Mouse (Mus musculus) kidney, embryonic 15.5 days (tissue): ENCODE measurements around the gene Clptm1. TPM values are rescaled to one million over a fixed set of nuclear protein-coding genes. Genes with fewer than 3 reads are reported as not detected.

ENCODE experiments used
- ATAC-seq: fragments of 200-750 bp; cut with Nextera tagmentation; replicated peaks from 2 replicates; pipeline ENCODE4 v1.8.0; 2017; ENCODE audit warnings: moderate TSS enrichment; ENCODE audit not compliant: low FRiP score
- H3K27ac ChIP-seq: fragments of 300-500 bp; sonication (generic); 2 replicates; pipeline ENCODE4 v1.5.1; 2015; ENCODE audit warnings: mild to moderate bottlenecking, inconsistent platforms
- H3K27me3 ChIP-seq: fragments of 300-500 bp; sonication (generic); 2 replicates; pipeline ENCODE4 v1.6.1; 2015; ENCODE audit warnings: inconsistent platforms
- H3K36me3 ChIP-seq: fragments of 300-500 bp; sonication (generic); 2 replicates; pipeline ENCODE4 v1.6.1; 2015; ENCODE audit warnings: inconsistent platforms
- H3K4me1 ChIP-seq: fragments of 300-500 bp; sonication (generic); 2 replicates; pipeline ENCODE4 v1.6.1; 2015; ENCODE audit warnings: inconsistent platforms
- H3K4me2 ChIP-seq: fragments of 300-500 bp; sonication (generic); 2 replicates; pipeline ENCODE4 v1.6.1; 2015; ENCODE audit warnings: moderate library complexity, mild to moderate bottlenecking, inconsistent platforms
- H3K4me3 ChIP-seq: fragments of 300-500 bp; sonication (generic); replicated peaks from 2 replicates; pipeline ENCODE4 v1.5.1; 2015; ENCODE audit warnings: mild to moderate bottlenecking, inconsistent platforms
- H3K9ac ChIP-seq: fragments of 300-500 bp; sonication (generic); 2 replicates; pipeline ENCODE4 v1.6.1; 2015; ENCODE audit warnings: mild to moderate bottlenecking, inconsistent platforms
- H3K9me3 ChIP-seq: fragments of 300-500 bp; sonication (generic); replicated peaks from 2 replicates; pipeline ENCODE4 v1.6.1; 2016; ENCODE audit warnings: inconsistent platforms
- WGBS: fragments of 180-500 bp; shearing (Covaris S2); methylation state at CpG from one replicate; pipeline ENCODE4 v1.1.7; 2015; ENCODE audit warnings: mixed read lengths; 5-methylcytosine and 5-hydroxymethylcytosine counted together
- polyA plus RNA-seq: library from polyadenylated mRNA; unstranded; fragments of >200 nt; fragmentation: Nextera tagmentation; extraction: Ambion mirVana; gene quantifications from 2 replicates; pipeline ENCODE4 v1.2.1, GENCODE M21; 2015

Gene Clptm1
- polyA plus RNA-seq, 1 experiment from 2014 or later: 91.5 TPM

DNA sequence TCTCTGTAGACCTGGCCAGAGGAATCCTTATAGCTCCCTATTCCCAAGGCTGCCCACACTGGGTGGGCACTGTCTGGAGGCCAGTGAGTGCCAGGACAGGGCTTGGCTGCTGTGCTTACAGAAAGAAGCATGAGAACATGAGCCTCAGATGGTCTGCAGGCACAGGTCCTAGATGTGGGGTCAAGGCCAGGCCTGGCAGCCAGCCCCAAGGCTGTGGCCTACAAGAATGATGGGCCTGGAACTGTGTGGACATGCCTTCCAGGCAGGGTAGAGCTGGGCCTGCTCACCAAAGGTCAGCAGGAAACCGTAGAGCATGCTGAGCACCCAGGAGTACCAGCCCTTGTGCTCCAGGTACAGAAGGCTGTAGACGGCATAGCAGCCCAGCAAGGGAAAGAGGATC lies 30.2 kb downstream of the Clptm1 start:
- ATAC-seq: no peak
- Histone ChIP-seq H3K27me3 (no peaks in the 10 kb centered on the region), H3K36me3 (peaks cover 80% of the 10 kb centered on the region), H3K4me3 (no peak overlapping the region), H3K4me2 (no peak overlapping the region), H3K9ac (no peak overlapping the region), H3K27ac (no peak overlapping the region), H3K9me3 (no peaks in the 10 kb centered on the region), H3K4me1 (0 out of 2 replicates have a peak, but pooled peaks cover 3% of the 10 kb centered on the region)
- 91% methylated on average over 2 of the region's 2 CpGs for WGBS

DNA sequence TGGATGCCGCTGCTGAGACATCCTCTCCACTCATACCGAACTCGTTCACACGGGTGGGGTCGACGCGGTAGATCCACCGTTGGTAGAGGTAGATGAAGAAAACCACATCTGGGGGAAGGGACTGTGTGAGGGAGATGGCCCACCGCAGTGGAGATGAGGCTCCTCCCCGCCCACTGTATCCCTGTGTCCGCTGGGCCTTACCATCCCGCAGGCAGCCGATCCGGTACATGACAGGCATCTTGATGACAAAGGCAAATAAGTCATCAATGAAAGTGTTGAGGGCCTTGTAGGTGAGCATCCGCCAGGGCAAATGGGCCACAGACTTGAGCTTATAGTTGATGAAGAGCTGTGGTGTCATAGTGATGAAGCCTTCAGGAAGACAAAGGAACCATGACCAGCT lies 31.0 kb downstream of the Clptm1 start:
- WGBS: 95% methylated on average over 15 of the region's 15 CpGs

DNA sequence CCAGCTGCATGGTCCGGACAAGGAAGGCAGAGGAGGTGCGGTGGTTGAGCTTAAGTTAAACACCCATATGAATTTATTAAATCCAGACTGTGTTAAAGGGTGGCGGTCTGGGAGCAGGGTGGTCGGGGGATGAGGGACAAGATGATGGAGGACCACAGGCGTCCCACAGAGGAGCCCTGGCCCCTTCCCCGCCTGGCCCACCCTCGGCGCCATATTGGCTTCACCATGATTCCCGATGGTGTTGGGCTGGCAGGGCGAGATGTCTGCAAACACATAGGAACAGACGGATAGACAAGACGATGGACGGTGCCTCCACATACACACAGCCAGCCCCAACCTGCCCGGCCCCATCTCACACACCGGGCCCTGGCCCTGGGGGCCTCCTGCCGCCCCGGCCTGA lies 31.6 kb downstream of the Clptm1 start:
- H3K9me3 ChIP-seq: no peaks in the 10 kb centered on the region
- H3K9ac ChIP-seq: no peak overlapping the region
- H3K27ac ChIP-seq: no peak overlapping the region
- H3K36me3 ChIP-seq: peaks cover 66% of the 10 kb centered on the region
- ATAC-seq: no peak
- H3K4me1 ChIP-seq: peaks cover 6% of the 10 kb centered on the region; the same call in 1 of the 2 replicates
- 92% methylated on average over 17 of the region's 17 CpGs for WGBS
- no peak overlapping the region for H3K4me3 ChIP-seq
- H3K4me2 ChIP-seq: no peak overlapping the region
- H3K27me3 ChIP-seq: no peaks in the 10 kb centered on the region

More for the DNA sequence above, 31.0 kb downstream of the Clptm1 start:
- no peaks in the 10 kb centered on the region for H3K27me3 ChIP-seq
- no peak for ATAC-seq
- peaks cover 72% of the 10 kb centered on the region for H3K36me3 ChIP-seq
- H3K4me2 ChIP-seq: no peak overlapping the region
- no peak overlapping the region for H3K27ac ChIP-seq
- no peaks in the 10 kb centered on the region for H3K9me3 ChIP-seq
- no peak overlapping the region for H3K4me3 ChIP-seq
- 0 out of 2 replicates have a peak, but pooled peaks cover 5% of the 10 kb centered on the region for H3K4me1 ChIP-seq
- no peak overlapping the region for H3K9ac ChIP-seq

DNA sequence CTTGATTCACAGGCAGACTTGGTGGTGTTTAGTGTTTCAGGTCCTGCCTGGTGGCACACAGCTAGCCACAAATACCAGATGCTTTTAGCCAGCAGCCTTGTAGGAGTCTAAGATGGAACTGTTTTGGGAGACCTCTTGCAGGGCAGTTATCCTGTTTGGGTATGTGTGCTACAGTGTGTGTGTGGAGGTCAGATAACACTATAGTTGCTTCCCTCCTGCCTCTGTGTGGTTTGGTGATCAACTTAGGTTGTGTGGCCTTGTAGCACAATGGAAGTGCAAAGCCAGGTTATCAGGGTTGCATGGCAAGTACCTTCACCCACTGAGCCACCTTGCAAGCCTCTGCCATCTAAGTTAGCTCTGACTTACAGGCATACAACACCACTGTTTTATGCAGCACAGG lies 32.1 kb downstream of the Clptm1 start:
- Histone ChIP-seq H3K4me3 (no peak overlapping the region), H3K36me3 (peaks cover 61% of the 10 kb centered on the region), H3K27ac (no peak overlapping the region), H3K27me3 (no peaks in the 10 kb centered on the region), H3K4me1 (peaks cover 11% of the 10 kb centered on the region; the same call in 1 of the 2 replicates), H3K9me3 (no peaks in the 10 kb centered on the region), H3K4me2 (no peak overlapping the region), H3K9ac (no peak overlapping the region)
- ATAC-seq: no peak

DNA sequence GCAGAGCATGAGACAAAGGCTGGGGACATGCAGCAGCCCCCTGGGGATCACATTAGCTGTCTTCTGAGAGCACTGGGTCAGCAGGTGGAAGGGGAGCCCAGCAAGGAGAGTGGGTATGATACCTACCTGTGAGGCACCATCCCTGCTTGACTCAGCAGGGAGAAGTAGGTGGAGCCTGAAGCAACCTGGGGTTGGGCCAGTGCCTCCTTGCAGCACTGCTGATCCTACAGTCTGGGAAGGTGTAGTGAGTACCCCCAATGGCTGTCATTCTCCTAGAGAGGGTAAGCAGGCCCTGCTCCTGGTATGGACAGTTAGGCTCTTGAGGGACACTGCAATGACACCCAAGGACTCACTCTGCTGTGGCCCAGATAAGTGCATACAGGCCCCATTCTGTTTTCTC lies 32.6 kb downstream of the Clptm1 start:
- no peaks in the 10 kb centered on the region for H3K9me3 ChIP-seq
- H3K9ac ChIP-seq: no peak overlapping the region
- no peak overlapping the region for H3K27ac ChIP-seq
- H3K4me2 ChIP-seq: no peak overlapping the region
- peaks cover 57% of the 10 kb centered on the region for H3K36me3 ChIP-seq
- ATAC-seq: no peak
- H3K4me3 ChIP-seq: no peak overlapping the region
- peaks cover 12% of the 10 kb centered on the region; the same call in 1 of the 2 replicates for H3K4me1 ChIP-seq
- H3K27me3 ChIP-seq: no peaks in the 10 kb centered on the region

GRCm38 (mm10) chr7:19629361-19629734 lies 35.5 kb downstream of the Clptm1 start, which contains the start of gene Relb:
Gene Relb (minus strand): TSS chr7:19629438.
- H3K9ac ChIP-seq: peak within 1 kb of the TSS; percentile 41
- peak within 1 kb of the TSS; percentile 69 for H3K4me3 ChIP-seq
- H3K4me1 ChIP-seq: peaks cover 12% of the 10 kb centered on the region; the same call in 1 of the 2 replicates
- H3K9me3 ChIP-seq: no peaks in the 10 kb centered on the region
- H3K27me3 ChIP-seq: no peaks in the 10 kb centered on the region
- ATAC-seq: peak; percentile 69; the same call in 1 of the 2 replicates
- peak within 1 kb of the TSS; percentile 85 for H3K27ac ChIP-seq
- H3K4me2 ChIP-seq: peak within 1 kb of the TSS; percentile 90
- H3K36me3 ChIP-seq: peaks cover 27% of the 10 kb centered on the region
- WGBS: under 1% methylated on average over 39 of the region's 41 CpGs

DNA sequence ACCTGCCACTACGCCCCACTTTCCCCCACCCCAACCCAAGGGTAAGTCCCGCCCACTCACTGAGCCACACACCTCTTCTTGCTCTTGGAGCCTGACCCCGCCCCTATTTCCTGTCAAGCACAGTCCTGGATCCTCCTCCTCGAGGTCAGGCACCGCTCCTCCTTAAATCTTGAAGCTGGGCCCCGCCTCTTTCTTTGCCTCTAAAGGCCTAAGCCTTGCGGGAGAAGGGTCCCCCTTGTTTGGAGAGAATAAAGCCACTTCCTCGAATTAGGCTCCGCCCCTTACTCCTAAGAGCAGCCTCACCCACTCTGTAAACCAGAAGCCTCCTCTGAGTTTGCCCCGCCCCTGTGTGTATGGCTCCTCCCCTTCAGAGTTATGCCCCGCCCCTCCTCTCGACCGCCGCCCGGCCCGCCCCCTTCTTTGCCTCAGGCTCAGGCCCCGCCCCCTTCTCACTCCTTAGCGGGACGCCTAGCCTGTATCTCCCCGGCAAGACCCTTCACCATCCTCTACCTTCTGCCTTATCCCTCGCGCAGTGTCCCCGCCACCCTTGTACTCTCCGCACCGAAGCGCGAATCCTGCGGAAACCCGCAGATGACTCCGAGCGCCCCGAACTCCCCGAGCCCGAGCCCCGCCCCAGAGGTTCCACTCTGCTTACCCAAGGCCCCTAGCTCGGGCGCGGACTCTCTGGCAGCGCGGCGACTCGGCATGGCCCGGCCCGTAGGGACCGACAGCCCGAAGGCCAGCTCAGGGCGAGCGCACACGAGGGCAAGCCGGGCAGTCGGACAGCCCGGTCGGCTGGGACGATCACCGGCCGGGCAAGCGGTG lies 36.1 kb downstream of the Clptm1 start:
- WGBS: 2% methylated on average over 57 of the region's 57 CpGs
- peak overlapping the region; percentile 69 for H3K4me3 ChIP-seq
- H3K27ac ChIP-seq: peak overlapping the region; percentile 85
- peaks cover 21% of the 10 kb centered on the region for H3K36me3 ChIP-seq
- peaks cover 12% of the 10 kb centered on the region; the same call in 1 of the 2 replicates for H3K4me1 ChIP-seq
- ATAC-seq: peak; percentile 94
- no peaks in the 10 kb centered on the region for H3K9me3 ChIP-seq
- no peaks in the 10 kb centered on the region for H3K27me3 ChIP-seq
- peak overlapping the region; percentile 90 for H3K4me2 ChIP-seq
- peak overlapping the region; percentile 41 for H3K9ac ChIP-seq

GRCm38 (mm10) chr7:19628192-19628535 lies 36.7 kb downstream of the Clptm1 start:
- H3K9me3 ChIP-seq: no peaks in the 10 kb centered on the region
- peaks cover 15% of the 10 kb centered on the region for H3K36me3 ChIP-seq
- no peak; the same call in 1 of the 2 replicates for ATAC-seq
- peaks cover 12% of the 10 kb centered on the region; the same call in 1 of the 2 replicates for H3K4me1 ChIP-seq
- WGBS: 14% methylated on average over 17 of the region's 17 CpGs
- peak overlapping the region; percentile 69 for H3K4me3 ChIP-seq
- no peaks in the 10 kb centered on the region for H3K27me3 ChIP-seq
- H3K27ac ChIP-seq: peak overlapping the region; percentile 85
- no peak overlapping the region for H3K9ac ChIP-seq
- peak overlapping the region; percentile 90 for H3K4me2 ChIP-seq

GRCm38 (mm10) chr7:19627721-19628120 lies 37.1 kb downstream of the Clptm1 start:
- 67% methylated on average over 3 of the region's 3 CpGs for WGBS
- H3K27ac ChIP-seq: peak overlapping the region; percentile 85
- H3K9ac ChIP-seq: no peak overlapping the region
- H3K27me3 ChIP-seq: no peaks in the 10 kb centered on the region
- peaks cover 11% of the 10 kb centered on the region for H3K36me3 ChIP-seq
- peaks cover 12% of the 10 kb centered on the region; the same call in 1 of the 2 replicates for H3K4me1 ChIP-seq
- H3K4me3 ChIP-seq: peak overlapping the region; percentile 69
- H3K4me2 ChIP-seq: peak overlapping the region; percentile 90
- no peak for ATAC-seq
- no peaks in the 10 kb centered on the region for H3K9me3 ChIP-seq

DNA sequence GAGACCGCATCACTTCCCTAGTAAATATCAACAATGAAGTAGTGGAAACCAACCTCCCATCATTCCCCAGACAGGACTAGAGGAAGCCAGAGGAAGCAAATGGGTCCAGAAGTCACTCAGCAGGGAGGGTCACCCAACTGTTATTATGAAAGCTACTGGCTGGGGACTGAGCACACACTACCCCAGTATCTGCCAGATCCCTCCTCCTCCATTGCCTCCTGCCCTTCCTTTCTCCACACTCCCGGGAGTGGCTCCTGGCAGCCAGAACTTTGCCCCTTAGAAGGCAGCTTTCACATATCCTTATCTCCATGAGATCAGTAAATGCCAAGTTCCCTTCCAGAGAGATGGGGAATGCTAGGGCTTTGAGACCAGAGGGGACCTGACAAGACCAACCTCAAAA lies 41.4 kb downstream of the Clptm1 start:
- no peaks in the 10 kb centered on the region for H3K36me3 ChIP-seq
- H3K4me2 ChIP-seq: no peak overlapping the region
- H3K27me3 ChIP-seq: no peaks in the 10 kb centered on the region
- peaks cover 19% of the 10 kb centered on the region for H3K4me1 ChIP-seq
- no peaks in the 10 kb centered on the region for H3K9me3 ChIP-seq
- H3K27ac ChIP-seq: no peak overlapping the region
- no peak for ATAC-seq
- WGBS: 80% methylated on average over 2 of the region's 2 CpGs
- no peak overlapping the region for H3K4me3 ChIP-seq
- H3K9ac ChIP-seq: no peak overlapping the region

- Histone ChIP-seq H3K4me1 (peaks cover 13% of the 10 kb centered on the region), H3K27ac (no peak overlapping the region), H3K4me3 (no peak overlapping the region), H3K9me3 (no peaks in the 10 kb centered on the region), H3K27me3 (no peaks in the 10 kb centered on the region), H3K36me3 (no peaks in the 10 kb centered on the region), H3K4me2 (no peak overlapping the region), H3K9ac (no peak overlapping the region)
- 34% methylated on average over 6 of the region's 6 CpGs for WGBS
- ATAC-seq: no peak
Measured at GRCm38 (mm10) chr7:19622241-19622640, 42.6 kb downstream of the Clptm1 start.

GRCm38 (mm10) chr7:19620811-19621210 lies 44.0 kb downstream of the Clptm1 start:
- WGBS: 95% methylated on average over 7 of the region's 7 CpGs
- Histone ChIP-seq H3K9ac (no peak overlapping the region), H3K36me3 (no peaks in the 10 kb centered on the region), H3K4me2 (no peak overlapping the region), H3K4me1 (peaks cover 13% of the 10 kb centered on the region), H3K27ac (no peak overlapping the region), H3K27me3 (no peaks in the 10 kb centered on the region), H3K9me3 (no peaks in the 10 kb centered on the region), H3K4me3 (no peak overlapping the region)
- ATAC-seq: no peak
